Mouse (Mus musculus): ENCODE measurements around the gene Gm4907. TPM values are rescaled to one million over a fixed set of nuclear protein-coding genes. Genes with fewer than 3 reads are reported as not detected.

Gene Gm4907
- polyA plus RNA-seq (2012; rRNA removed), result not detected in 2 replicates

DNA sequence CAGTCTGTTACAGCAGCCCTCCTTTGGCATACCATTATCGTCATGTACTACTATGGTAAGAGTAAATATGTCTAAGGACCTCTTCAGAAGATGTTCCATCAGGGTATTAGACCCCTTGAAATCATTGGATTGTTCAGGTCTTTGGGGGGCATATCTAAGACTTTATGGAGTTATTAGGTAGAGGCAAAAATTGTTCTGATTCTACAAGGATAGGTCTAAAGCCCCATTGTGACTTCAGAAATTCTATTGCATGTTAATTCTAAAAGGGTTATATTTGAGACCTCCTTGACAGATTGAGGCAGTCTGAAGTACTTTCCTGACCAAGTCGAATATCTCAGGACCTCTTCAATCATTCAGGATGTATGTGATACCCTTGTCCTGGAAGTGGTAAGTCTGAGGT is at the start of gene Gm4907:
Gene Gm4907, plus strand, starts transcription at position 301 of the 400 bp plus-strand sequence.

Other genes starting within 250 kb of the Gm4907 start
- 1.1 and 1.3 TPM in 2 replicates for gene Wdr44, start 189.5 kb upstream of the Gm4907 start, polyA plus RNA-seq (2012; rRNA removed)
- not detected in 2 replicates for gene Gm4985, start 76.4 kb downstream of the Gm4907 start, polyA plus RNA-seq (2012; rRNA removed)